Mouse (Mus musculus) adrenal gland, postnatal 4 days (tissue): ENCODE data around the gene Adck1. TPM values are rescaled to one million over a fixed set of nuclear protein-coding genes. Genes with fewer than 3 reads are reported as not detected.

ENCODE experiments used
- DNase-seq, 2 experiments: peaks; one replicate each; pipeline ENCODE4 v3.0.0; 2021 to 2022; ENCODE audit warnings: low spot score in 2 of 2, mixed read lengths in 2 of 2
- total RNA-seq, 2 experiments: library from RNA; stranded (reverse); gene quantifications; 2 replicates each; pipeline ENCODE4 v1.2.3; 2021

Gene Adck1
- total RNA-seq, 2 experiments from 2014 or later = 20.5 to 22.6 TPM

GRCm38 (mm10) chr12:88419912-88420621 lies 59.7 kb downstream of the Adck1 start:
- DNase-seq = no peak

- DNase-seq = no peak
These were observed 66.6 kb downstream of the Adck1 start for GRCm38 (mm10) chr12:88426926-88427325.

- DNase-seq = no peak
These were observed 68.4 kb downstream of the Adck1 start for GRCm38 (mm10) chr12:88428735-88429134.

GRCm38 (mm10) chr12:88432277-88432676 lies 71.9 kb downstream of the Adck1 start:
- DNase-seq = no peak

GRCm38 (mm10) chr12:88433171-88433570 lies 72.8 kb downstream of the Adck1 start:
- no peak for DNase-seq

- DNase-seq = no peak
These were observed 76.8 kb downstream of the Adck1 start for GRCm38 (mm10) chr12:88436962-88437750.

- DNase-seq = no peak
These were observed 81.8 kb downstream of the Adck1 start for GRCm38 (mm10) chr12:88441922-88442809.

- no peak for DNase-seq
These were observed 83.7 kb downstream of the Adck1 start for GRCm38 (mm10) chr12:88444040-88444439.

GRCm38 (mm10) chr12:88445471-88445870 lies 85.1 kb downstream of the Adck1 start:
- DNase-seq = no peak

GRCm38 (mm10) chr12:88450658-88451563 lies 90.6 kb downstream of the Adck1 start:
- DNase-seq = no peak

GRCm38 (mm10) chr12:88454701-88455410 lies 94.5 kb downstream of the Adck1 start:
- DNase-seq = peak in 1 of 2 experiments; percentile 39

- DNase-seq = no peak
These were observed 96.7 kb downstream of the Adck1 start for GRCm38 (mm10) chr12:88457021-88457420.

- no peak for DNase-seq
These were observed 98.6 kb downstream of the Adck1 start for GRCm38 (mm10) chr12:88458936-88459335.

GRCm38 (mm10) chr12:88459461-88459860 lies 99.1 kb downstream of the Adck1 start:
- DNase-seq = no peak

- DNase-seq = no peak
These were observed 100.7 kb downstream of the Adck1 start for GRCm38 (mm10) chr12:88461026-88461425.

GRCm38 (mm10) chr12:88463588-88464290 lies 103.4 kb downstream of the Adck1 start:
- no peak for DNase-seq

- no peak for DNase-seq
These were observed 106.4 kb downstream of the Adck1 start for GRCm38 (mm10) chr12:88466801-88467200.

GRCm38 (mm10) chr12:88467257-88467656 lies 106.9 kb downstream of the Adck1 start:
- DNase-seq = no peak

- DNase-seq = no peak
These were observed 107.6 kb downstream of the Adck1 start for GRCm38 (mm10) chr12:88467935-88468465.
